Mouse (Mus musculus): Measurements from ENCODE around the gene Scn3b. TPM values are rescaled to one million over a fixed set of nuclear protein-coding genes. Genes with fewer than 3 reads are reported as not detected.

The Scn3b gene
- polyA plus RNA-seq, 1 experiment from 2014 or later = 13.7 TPM

DNA sequence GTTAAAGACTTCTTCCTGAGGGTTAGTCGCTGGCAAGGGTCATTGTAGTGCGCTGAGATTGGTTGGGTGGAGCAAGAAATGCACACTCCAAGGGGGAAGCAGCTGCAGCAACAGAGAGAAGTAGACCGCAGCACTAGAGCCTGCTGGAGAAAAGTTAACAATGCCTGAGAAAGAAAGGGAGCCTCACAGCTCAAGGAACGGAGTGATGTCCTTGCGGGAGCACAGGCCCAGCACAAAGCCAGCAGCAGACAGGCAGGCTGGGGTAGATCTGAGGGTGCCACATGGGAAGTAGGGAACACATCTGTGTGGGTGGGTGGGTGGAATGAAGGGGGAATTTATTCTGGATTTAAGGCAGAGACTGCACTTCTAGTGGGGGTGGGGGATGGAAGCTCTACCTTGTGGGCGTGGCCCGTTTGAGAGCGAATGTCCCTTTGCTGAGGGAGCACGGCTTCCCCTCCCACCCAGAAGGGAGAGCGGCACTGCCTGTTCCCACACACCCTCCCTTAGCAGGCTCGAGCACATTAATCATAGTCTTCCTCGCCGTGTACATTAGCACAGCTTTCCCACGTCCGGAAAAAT lies 27.7 kb upstream of the Scn3b start:
- no peak overlapping the region for H3K9ac ChIP-seq
- no peaks in the 10 kb centered on the region for H3K36me3 ChIP-seq
- peaks cover 14% of the 10 kb centered on the region for H3K27me3 ChIP-seq
- 2% methylated on average over 15 of the region's 15 CpGs for WGBS
- H3K4me3 ChIP-seq (replicated peaks) = peak overlapping the region; percentile 35
- H3K4me1 ChIP-seq = peaks cover 6% of the 10 kb centered on the region; the same call in 1 of the 2 replicates
- H3K4me2 ChIP-seq (replicated peaks) = peak overlapping the region; percentile 70
- H3K9me3 ChIP-seq (replicated peaks) = no peaks in the 10 kb centered on the region
- ATAC-seq (ENCODE audit: insufficient number of reproducible peaks, low FRiP score, low TSS enrichment, low read depth) = peak; percentile 67
- no peak overlapping the region for H3K27ac ChIP-seq (replicated peaks)

GRCm38 (mm10) chr9:40241951-40242888 lies 26.8 kb upstream of the Scn3b start:
- no peak overlapping the region for H3K27ac ChIP-seq (replicated peaks)
- no peaks in the 10 kb centered on the region for H3K9me3 ChIP-seq (replicated peaks)
- peak overlapping the region; percentile 70 for H3K4me2 ChIP-seq (replicated peaks)
- peak overlapping the region; percentile 35 for H3K4me3 ChIP-seq (replicated peaks)
- H3K27me3 ChIP-seq = peaks cover 14% of the 10 kb centered on the region
- H3K36me3 ChIP-seq = no peaks in the 10 kb centered on the region
- peaks cover 6% of the 10 kb centered on the region; the same call in 1 of the 2 replicates for H3K4me1 ChIP-seq
- no peak overlapping the region for H3K9ac ChIP-seq
- 53% methylated on average over 13 of the region's 13 CpGs for WGBS
- ATAC-seq (ENCODE audit: insufficient number of reproducible peaks, low FRiP score, low TSS enrichment, low read depth) = no peak

GRCm38 (mm10) chr9:40245466-40245865 lies 23.6 kb upstream of the Scn3b start:
- Histone ChIP-seq H3K27me3 (peaks cover 5% of the 10 kb centered on the region), H3K4me2 (replicated peaks) (no peak overlapping the region), H3K9me3 (replicated peaks) (no peaks in the 10 kb centered on the region), H3K27ac (replicated peaks) (no peak overlapping the region), H3K9ac (no peak overlapping the region), H3K4me3 (replicated peaks) (no peak overlapping the region), H3K36me3 (no peaks in the 10 kb centered on the region), H3K4me1 (peaks cover 6% of the 10 kb centered on the region; the same call in 1 of the 2 replicates)
- ATAC-seq (ENCODE audit: insufficient number of reproducible peaks, low FRiP score, low TSS enrichment, low read depth) = no peak
- 67% methylated on average over 9 of the region's 9 CpGs for WGBS

DNA sequence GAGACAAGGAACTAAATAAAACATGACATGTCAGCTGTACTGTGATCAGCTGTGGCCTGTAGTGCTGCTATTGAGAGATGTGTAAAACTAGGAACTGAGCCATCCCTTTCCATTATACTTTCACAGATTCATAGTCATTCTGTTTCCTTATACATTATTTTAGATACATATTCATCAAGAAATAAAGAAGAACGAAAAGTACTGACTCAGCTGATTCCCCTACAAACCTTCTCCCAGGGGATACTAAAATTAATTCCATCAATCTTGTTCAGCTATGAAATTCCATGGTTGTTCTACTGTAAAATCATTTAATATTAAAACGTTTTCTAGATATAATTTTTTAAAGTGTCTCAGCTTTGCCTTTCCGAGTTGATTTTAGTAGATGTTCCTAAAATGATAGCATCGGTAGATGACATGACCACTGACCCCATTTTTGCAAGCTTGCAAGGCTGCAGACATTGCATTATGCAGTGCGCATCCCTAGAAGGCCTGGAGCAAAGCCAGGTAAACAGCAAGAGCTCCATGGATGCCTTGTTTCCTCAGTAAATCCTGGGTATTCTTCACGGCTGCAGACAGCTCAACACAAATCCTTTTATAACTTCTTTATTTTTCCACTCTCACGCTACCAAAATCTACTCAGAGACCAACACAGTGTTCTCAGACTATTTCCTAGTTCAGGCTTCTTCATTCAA lies 22.9 kb upstream of the Scn3b start:
- H3K27me3 ChIP-seq = no peaks in the 10 kb centered on the region; the same call in 1 of the 2 replicates
- H3K27ac ChIP-seq (replicated peaks) = no peak overlapping the region
- WGBS = 69% methylated on average over 7 of the region's 7 CpGs
- H3K9me3 ChIP-seq (replicated peaks) = no peaks in the 10 kb centered on the region
- H3K36me3 ChIP-seq = no peaks in the 10 kb centered on the region
- no peak overlapping the region for H3K4me2 ChIP-seq (replicated peaks)
- H3K9ac ChIP-seq = no peak overlapping the region
- no peak for ATAC-seq (ENCODE audit: insufficient number of reproducible peaks, low FRiP score, low TSS enrichment, low read depth)
- H3K4me1 ChIP-seq = peaks cover 5% of the 10 kb centered on the region; the same call in 1 of the 2 replicates
- H3K4me3 ChIP-seq (replicated peaks) = no peak overlapping the region

GRCm38 (mm10) chr9:40246702-40247101 lies 22.3 kb upstream of the Scn3b start:
- no peaks in the 10 kb centered on the region for H3K4me1 ChIP-seq
- no peaks in the 10 kb centered on the region for H3K9me3 ChIP-seq (replicated peaks)
- no peak overlapping the region for H3K9ac ChIP-seq
- WGBS = 60% methylated on average over 6 of the region's 6 CpGs
- no peaks in the 10 kb centered on the region for H3K36me3 ChIP-seq
- H3K27ac ChIP-seq (replicated peaks) = no peak overlapping the region
- H3K4me2 ChIP-seq (replicated peaks) = no peak overlapping the region
- no peaks in the 10 kb centered on the region for H3K27me3 ChIP-seq
- ATAC-seq (ENCODE audit: insufficient number of reproducible peaks, low FRiP score, low TSS enrichment, low read depth) = no peak
- no peak overlapping the region for H3K4me3 ChIP-seq (replicated peaks)

DNA sequence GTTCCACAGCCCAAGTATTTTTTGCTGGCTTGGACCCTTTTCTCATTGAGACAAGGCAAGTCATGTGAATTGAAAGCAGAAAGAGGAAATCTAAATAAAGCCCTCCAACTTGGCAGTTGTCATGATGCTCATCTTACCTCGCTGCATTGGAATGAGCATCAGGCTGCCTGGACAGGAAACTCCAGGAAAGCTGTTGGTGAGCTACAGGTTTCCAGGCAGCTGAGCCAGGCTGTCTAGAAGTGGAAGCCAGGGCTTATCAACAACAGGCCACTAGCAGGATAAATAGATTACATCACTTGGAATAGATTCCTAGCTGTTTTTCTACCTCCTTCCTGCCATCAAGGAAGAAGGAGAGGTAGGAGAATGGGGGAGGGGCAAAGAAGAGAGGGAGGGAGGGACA lies 19.9 kb upstream of the Scn3b start:
- no peaks in the 10 kb centered on the region for H3K4me1 ChIP-seq
- no peak overlapping the region for H3K4me2 ChIP-seq (replicated peaks)
- no peaks in the 10 kb centered on the region for H3K36me3 ChIP-seq
- no peaks in the 10 kb centered on the region for H3K9me3 ChIP-seq (replicated peaks)
- H3K27me3 ChIP-seq = no peaks in the 10 kb centered on the region
- ATAC-seq (ENCODE audit: insufficient number of reproducible peaks, low FRiP score, low TSS enrichment, low read depth) = no peak
- WGBS = 59% methylated on average over 1 of the region's 1 CpGs
- no peak overlapping the region for H3K4me3 ChIP-seq (replicated peaks)
- no peak overlapping the region for H3K27ac ChIP-seq (replicated peaks)
- no peak overlapping the region for H3K9ac ChIP-seq

DNA sequence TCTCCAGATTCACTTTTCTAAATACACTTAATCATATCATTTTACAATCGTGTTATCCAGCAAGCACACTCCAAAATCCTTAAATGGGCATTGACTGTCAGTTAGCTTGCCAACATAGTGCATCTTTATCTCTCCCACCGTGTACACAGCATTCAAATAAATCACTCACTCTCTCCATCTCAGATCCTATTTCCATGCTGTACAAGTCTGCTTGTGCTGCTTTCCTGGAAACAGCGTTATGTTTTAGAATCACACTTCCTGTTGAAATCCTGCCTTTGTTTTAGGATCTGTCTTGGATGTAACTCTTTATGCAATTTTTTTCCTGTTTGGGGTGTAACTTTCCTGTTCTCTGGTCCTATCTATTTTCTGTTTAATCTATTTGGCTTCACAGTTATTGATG lies 16.6 kb upstream of the Scn3b start:
- Histone ChIP-seq H3K4me2 (replicated peaks) (no peak overlapping the region), H3K9ac (no peak overlapping the region), H3K27me3 (no peaks in the 10 kb centered on the region), H3K36me3 (no peaks in the 10 kb centered on the region), H3K4me3 (replicated peaks) (no peak overlapping the region), H3K4me1 (no peaks in the 10 kb centered on the region), H3K27ac (replicated peaks) (no peak overlapping the region), H3K9me3 (replicated peaks) (no peaks in the 10 kb centered on the region)
- ATAC-seq (ENCODE audit: insufficient number of reproducible peaks, low FRiP score, low TSS enrichment, low read depth) = no peak
- WGBS = 62% methylated on average over 3 of the region's 3 CpGs

GRCm38 (mm10) chr9:40263874-40264273 lies 5.1 kb upstream of the Scn3b start:
- no peaks in the 10 kb centered on the region for H3K9me3 ChIP-seq (replicated peaks)
- H3K36me3 ChIP-seq = no peaks in the 10 kb centered on the region
- WGBS = 54% methylated on average over 6 of the region's 6 CpGs
- peaks cover 13% of the 10 kb centered on the region for H3K4me1 ChIP-seq
- no peak overlapping the region for H3K4me3 ChIP-seq (replicated peaks)
- ATAC-seq (ENCODE audit: insufficient number of reproducible peaks, low FRiP score, low TSS enrichment, low read depth) = no peak
- no peak overlapping the region for H3K4me2 ChIP-seq (replicated peaks)
- H3K27ac ChIP-seq (replicated peaks) = no peak overlapping the region
- H3K9ac ChIP-seq = no peak overlapping the region
- peaks cover 4% of the 10 kb centered on the region; the same call in 1 of the 2 replicates for H3K27me3 ChIP-seq

DNA sequence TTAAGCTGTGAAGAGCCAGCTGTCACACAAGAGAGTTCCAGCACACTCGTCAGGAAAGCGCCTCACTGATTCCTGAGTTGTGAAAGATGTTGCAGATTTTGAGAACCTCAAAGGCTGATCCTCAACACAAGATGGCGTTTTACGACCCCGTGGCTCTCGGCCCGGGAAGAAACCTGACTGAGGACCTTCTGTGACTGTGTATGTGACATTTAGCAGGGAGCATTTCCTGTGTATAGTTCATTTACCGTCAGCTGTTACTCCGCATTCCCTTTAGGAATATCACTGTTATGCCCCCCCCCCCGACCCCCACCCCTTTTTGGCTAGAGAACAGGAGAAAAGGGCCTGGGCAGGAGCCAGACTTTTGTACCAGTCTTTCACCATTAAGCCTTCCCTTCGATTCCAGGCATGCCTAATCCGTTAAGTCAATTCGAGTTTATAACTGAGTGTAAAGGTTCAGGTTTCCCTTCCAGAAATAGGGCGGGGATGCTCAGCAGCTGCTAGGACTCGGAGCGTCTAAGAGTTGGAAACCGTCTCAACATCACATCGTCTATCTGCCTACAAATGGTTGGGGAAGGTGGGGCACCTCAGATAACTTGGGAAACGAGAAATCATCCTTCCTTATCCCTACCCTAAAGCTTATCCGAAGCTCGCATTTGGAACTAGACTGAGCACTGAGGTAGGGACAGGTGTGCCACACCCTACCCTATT lies 823 bp upstream of the Scn3b start:
- peak; percentile 37; the same call in 1 of the 2 replicates for ATAC-seq (ENCODE audit: insufficient number of reproducible peaks, low FRiP score, low TSS enrichment, low read depth)

DNA sequence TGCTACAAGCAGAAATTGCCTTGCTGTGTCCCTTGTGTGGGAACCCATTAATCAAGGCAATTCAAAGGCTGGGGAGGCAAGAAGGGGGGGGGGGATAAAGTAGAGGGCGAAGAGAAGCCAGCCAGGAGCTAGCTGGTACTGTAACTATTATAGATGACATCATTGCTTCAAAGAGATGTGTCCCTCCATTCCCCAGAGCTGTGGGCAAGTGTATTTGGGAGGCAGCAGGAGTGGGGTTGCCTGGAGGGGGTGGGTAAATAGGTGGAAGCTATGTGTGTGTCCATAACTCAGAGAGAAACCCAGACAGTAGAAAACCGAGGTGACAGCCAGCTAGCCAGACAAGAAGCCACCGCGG lies 292 bp upstream of the Scn3b start:
- Histone ChIP-seq H3K27ac (replicated peaks) (peak overlapping the region; percentile 58; the same call in 1 of the 2 replicates), H3K9me3 (replicated peaks) (no peaks in the 10 kb centered on the region), H3K36me3 (no peaks in the 10 kb centered on the region), H3K4me2 (replicated peaks) (peak overlapping the region; percentile 62), H3K9ac (no peak overlapping the region), H3K4me1 (peaks cover 24% of the 10 kb centered on the region), H3K4me3 (replicated peaks) (peak overlapping the region; percentile 39), H3K27me3 (peaks cover 14% of the 10 kb centered on the region)
- 3% methylated on average over 4 of the region's 4 CpGs for WGBS
- ATAC-seq (ENCODE audit: insufficient number of reproducible peaks, low FRiP score, low TSS enrichment, low read depth) = peak; percentile 58

More for the DNA sequence above, 823 bp upstream of the Scn3b start:
- peaks cover 14% of the 10 kb centered on the region for H3K27me3 ChIP-seq
- peak overlapping the region; percentile 58; the same call in 1 of the 2 replicates for H3K27ac ChIP-seq (replicated peaks)
- H3K4me3 ChIP-seq (replicated peaks) = peak overlapping the region; percentile 39
- peaks cover 24% of the 10 kb centered on the region for H3K4me1 ChIP-seq
- H3K36me3 ChIP-seq = no peaks in the 10 kb centered on the region
- no peak overlapping the region for H3K9ac ChIP-seq
- peak overlapping the region; percentile 62 for H3K4me2 ChIP-seq (replicated peaks)
- 9% methylated on average over 21 of the region's 21 CpGs for WGBS
- H3K9me3 ChIP-seq (replicated peaks) = no peaks in the 10 kb centered on the region

Data from embryonic facial prominence, embryonic 15.5 days (tissue).